8 mouse cellular contexts compared by ENCODE assay signal in genomic region chr4:137357517-137358254, GRCm38 (mm10). TPM values are rescaled to one million over a fixed set of nuclear protein-coding genes. Genes with fewer than 3 reads are reported as not detected.
A peak's percentile ranks its signal among the peaks of the same experiment; 100 is the strongest.
DNase-seq lines count a peak whose midpoint lies in the region; ATAC-seq lines count a peak whose summit lies in the region.

Cdc42 (minus strand) TSS chr4:137357720.

- no peaks in the 10 kb centered on the region for H3K36me3 ChIP-seq in hindbrain, embryonic 16.5 days (ENCODE audit: control insufficient read depth, insufficient read depth, low read length)
- H3K36me3 ChIP-seq in macrophage (ENCODE audit: inconsistent target) = no peaks in the 10 kb centered on the region

- peak within 1 kb of the TSS; percentile 97 for H3K27ac ChIP-seq in hindbrain, embryonic 16.5 days (ENCODE audit: low read depth, low read length)
- peak within 1 kb of the TSS; percentile 86 for H3K27ac ChIP-seq in macrophage

- peak; percentile 87 for DNase-seq in WW6 (ENCODE audit: low read depth, low spot score)
- DNase-seq in cerebellum, postnatal 4 days (ENCODE audit: low spot score in 2 of 2) = peak; percentile 95 to 98
- peak; percentile 98 for DNase-seq in gastrocnemius, adult 18-20 months (ENCODE audit: low spot score)
- peak; percentile 97 to 99 for DNase-seq in left cerebral cortex, adult 18-20 months (ENCODE audit: low spot score in 2 of 2)
- DNase-seq in right cerebral cortex, adult 18-20 months = peak; percentile 99
- DNase-seq in urinary bladder, postnatal 10 days (ENCODE audit: low spot score) = peak; percentile 96

- H3K4me2 ChIP-seq in hindbrain, embryonic 16.5 days (ENCODE audit: low read length) = peak within 1 kb of the TSS; percentile 62

- no peaks in the 10 kb centered on the region for H3K27me3 ChIP-seq in hindbrain, embryonic 16.5 days (replicated peaks; ENCODE audit: control insufficient read depth, insufficient read depth, low read length)

- peak; percentile 96 for ATAC-seq in hindbrain, embryonic 16.5 days

- peaks cover 30% of the 10 kb centered on the region for H3K4me1 ChIP-seq in hindbrain, embryonic 16.5 days (ENCODE audit: control insufficient read depth, insufficient read depth, low read depth, low read length)

- H3K9ac ChIP-seq in hindbrain, embryonic 16.5 days (ENCODE audit: low read depth, low read length) = peak within 1 kb of the TSS; percentile 99

- peaks cover 40% of the 10 kb centered on the region for H3K79me2 ChIP-seq in macrophage (ENCODE audit: inconsistent target)

- no peaks in the 10 kb centered on the region for H3K9me3 ChIP-seq in hindbrain, embryonic 16.5 days (ENCODE audit: control insufficient read depth, low read length)

- under 1% methylated on average over 35 of the region's 44 CpGs for WGBS in hindbrain, embryonic 16.5 days
- WGBS in macrophage (ENCODE audit: missing documents) = under 1% methylated on average over 30 of the region's 44 CpGs

- H3K4me3 ChIP-seq in hindbrain, embryonic 16.5 days (ENCODE audit: low read length) = peak within 1 kb of the TSS; percentile 84
- peak within 1 kb of the TSS; percentile 57 for H3K4me3 ChIP-seq in macrophage (ENCODE audit: inconsistent target)

RNA-seq across cellular contexts. Expression of gene Cdc42, which starts in this region (rescaled TPM):
- 100 to 1,000 TPM; 167 to 172 TPM for total RNA-seq in gastrocnemius, adult 18-20 months (2021)
- polyA plus RNA-seq in hindbrain, embryonic 16.5 days (2015; fragmentation: Nextera tagmentation; extraction: Ambion mirVana) = 975 and 1,060 TPM in 2 replicates
- 100 to 1,000 TPM; 307 to 330 TPM for total RNA-seq in left cerebral cortex, adult 18-20 months (2021)
- total RNA-seq in macrophage (2018; cell fraction: chromatin; rRNA removed) = 100 to 1,000 TPM; 124 to 290 (median 239) TPM
- total RNA-seq in macrophage (2018; cell fraction: cytosol; rRNA removed) = 100 to 1,000 TPM; 731 to 913 (median 795) TPM
- total RNA-seq in macrophage (2018; cell fraction: nucleus; rRNA removed) = 100 to 1,000 TPM; 294 to 817 (median 419) TPM
- 706 to 958 TPM (median 881 TPM) in 3 replicates for polyA plus RNA-seq in macrophage (2018)

Comparison
In these comparisons a context has a peak if more than half of its experiments do, and no peak if none do; other contexts are left out.
1. Peak in every context shown above with its lines: DNase-seq, ATAC-seq, H3K4me3 ChIP-seq and H3K27ac ChIP-seq.